Mouse (Mus musculus): ENCODE measurements around the gene Afg3l1. TPM values are rescaled to one million over a fixed set of nuclear protein-coding genes. Genes with fewer than 3 reads are reported as not detected.
A peak's percentile ranks its signal among the peaks of the same experiment; 100 is the strongest.
"Not testable (repeated sequence)": the region's sequence is repeated elsewhere in the genome, so short reads cannot be mapped to it uniquely, and the experiment has no call there.

Afg3l1 gene
- polyA plus RNA-seq, 1 experiment from 2014 or later, result 55.8 TPM

GRCm38 (mm10) chr8:123467476-123467875 is 10.2 kb upstream of the Afg3l1 start:
- ATAC-seq (ENCODE audit: insufficient number of reproducible peaks, low FRiP score, low TSS enrichment, low read depth), result no peak
- Histone ChIP-seq H3K27ac (replicated peaks) (no peak overlapping the region), H3K36me3 (peaks cover 11% of the 10 kb centered on the region), H3K4me1 (no peaks in the 10 kb centered on the region), H3K4me2 (replicated peaks) (no peak overlapping the region), H3K27me3 (no peaks in the 10 kb centered on the region), H3K4me3 (replicated peaks) (no peak overlapping the region), H3K9ac (no peak overlapping the region), H3K9me3 (replicated peaks) (no peaks in the 10 kb centered on the region)
- 76% methylated on average over 3 of the region's 3 CpGs for WGBS

- H3K9me3 ChIP-seq (replicated peaks); H3K36me3 ChIP-seq; H3K4me2 ChIP-seq (replicated peaks); H3K27ac ChIP-seq (replicated peaks); H3K4me3 ChIP-seq (replicated peaks); ATAC-seq (ENCODE audit: insufficient number of reproducible peaks, low FRiP score, low TSS enrichment, low read depth); H3K4me1 ChIP-seq; H3K9ac ChIP-seq; H3K27me3 ChIP-seq: not testable (repeated sequence)
- WGBS, result 67% methylated on average over 6 of the region's 6 CpGs
Observed at GRCm38 (mm10) chr8:123472991-123473390, 4.7 kb upstream of the Afg3l1 start.

- ATAC-seq (ENCODE audit: insufficient number of reproducible peaks, low FRiP score, low TSS enrichment, low read depth); H3K36me3 ChIP-seq; H3K9me3 ChIP-seq (replicated peaks); H3K4me3 ChIP-seq (replicated peaks); H3K4me2 ChIP-seq (replicated peaks); H3K9ac ChIP-seq; H3K27ac ChIP-seq (replicated peaks); H3K27me3 ChIP-seq: not testable (repeated sequence)
- 63% methylated on average over 5 of the region's 5 CpGs for WGBS
- peaks cover 19% of the 10 kb centered on the region for H3K4me1 ChIP-seq
Observed at GRCm38 (mm10) chr8:123474549-123474948, 3.2 kb upstream of the Afg3l1 start.

- H3K9ac ChIP-seq, result peak overlapping the region; percentile 60
- H3K9me3 ChIP-seq (replicated peaks), result no peaks in the 10 kb centered on the region
- peaks cover 14% of the 10 kb centered on the region for H3K36me3 ChIP-seq
- 9% methylated on average over 34 of the region's 34 CpGs for WGBS
- H3K4me1 ChIP-seq, result peaks cover 19% of the 10 kb centered on the region
- H3K27me3 ChIP-seq, result no peaks in the 10 kb centered on the region
- H3K4me3 ChIP-seq (replicated peaks), result peak overlapping the region; percentile 93
- no peak for ATAC-seq (ENCODE audit: insufficient number of reproducible peaks, low FRiP score, low TSS enrichment, low read depth)
- H3K4me2 ChIP-seq (replicated peaks), result peak overlapping the region; percentile 74
- H3K27ac ChIP-seq (replicated peaks), result peak overlapping the region; percentile 94
Observed at GRCm38 (mm10) chr8:123476911-123477736, 579 bp upstream of the Afg3l1 start.

GRCm38 (mm10) chr8:123478456-123479218 is 934 bp downstream of the Afg3l1 start:
- Histone ChIP-seq H3K9me3 (replicated peaks) (no peaks in the 10 kb centered on the region), H3K4me3 (replicated peaks) (peak overlapping the region; percentile 93), H3K27ac (replicated peaks) (peak overlapping the region; percentile 94), H3K9ac (peak overlapping the region; percentile 60), H3K27me3 (no peaks in the 10 kb centered on the region), H3K4me2 (replicated peaks) (peak overlapping the region; percentile 74), H3K36me3 (peaks cover 27% of the 10 kb centered on the region), H3K4me1 (peaks cover 19% of the 10 kb centered on the region)
- ATAC-seq (ENCODE audit: insufficient number of reproducible peaks, low FRiP score, low TSS enrichment, low read depth), result no peak
- 32% methylated on average over 16 of the region's 16 CpGs for WGBS

- Histone ChIP-seq H3K9ac (no peak overlapping the region), H3K27me3 (no peaks in the 10 kb centered on the region), H3K27ac (replicated peaks) (no peak overlapping the region), H3K4me2 (replicated peaks) (no peak overlapping the region), H3K9me3 (replicated peaks) (no peaks in the 10 kb centered on the region), H3K4me3 (replicated peaks) (no peak overlapping the region), H3K4me1 (peaks cover 11% of the 10 kb centered on the region), H3K36me3 (peaks cover 65% of the 10 kb centered on the region)
- no peak for ATAC-seq (ENCODE audit: insufficient number of reproducible peaks, low FRiP score, low TSS enrichment, low read depth)
- 89% methylated on average over 7 of the region's 7 CpGs for WGBS
Observed at GRCm38 (mm10) chr8:123482627-123483026, 4.9 kb downstream of the Afg3l1 start.

GRCm38 (mm10) chr8:123491280-123492075 is 13.8 kb downstream of the Afg3l1 start:
- H3K4me2 ChIP-seq (replicated peaks), result no peak overlapping the region
- no peak for ATAC-seq (ENCODE audit: insufficient number of reproducible peaks, low FRiP score, low TSS enrichment, low read depth)
- H3K4me3 ChIP-seq (replicated peaks), result no peak overlapping the region
- H3K9ac ChIP-seq, result no peak overlapping the region
- H3K27me3 ChIP-seq, result no peaks in the 10 kb centered on the region
- no peaks in the 10 kb centered on the region for H3K9me3 ChIP-seq (replicated peaks)
- 90% methylated on average over 15 of the region's 15 CpGs for WGBS
- H3K27ac ChIP-seq (replicated peaks), result no peak overlapping the region
- H3K36me3 ChIP-seq, result peaks cover 93% of the 10 kb centered on the region
- H3K4me1 ChIP-seq, result no peaks in the 10 kb centered on the region

- no peaks in the 10 kb centered on the region for H3K27me3 ChIP-seq
- no peaks in the 10 kb centered on the region for H3K9me3 ChIP-seq (replicated peaks)
- no peak overlapping the region for H3K27ac ChIP-seq (replicated peaks)
- no peak overlapping the region for H3K4me3 ChIP-seq (replicated peaks)
- WGBS, result 96% methylated on average over 9 of the region's 9 CpGs
- peaks cover 93% of the 10 kb centered on the region for H3K36me3 ChIP-seq
- no peaks in the 10 kb centered on the region for H3K4me1 ChIP-seq
- H3K4me2 ChIP-seq (replicated peaks), result no peak overlapping the region
- H3K9ac ChIP-seq, result no peak overlapping the region
- ATAC-seq (ENCODE audit: insufficient number of reproducible peaks, low FRiP score, low TSS enrichment, low read depth), result no peak
Observed at GRCm38 (mm10) chr8:123492898-123493297, 15.2 kb downstream of the Afg3l1 start.

- H3K4me2 ChIP-seq (replicated peaks), result no peak overlapping the region
Observed at GRCm38 (mm10) chr8:123497699-123498098, 20.0 kb downstream of the Afg3l1 start.

GRCm38 (mm10) chr8:123498963-123499362 is 21.3 kb downstream of the Afg3l1 start:
- no peak overlapping the region for H3K9ac ChIP-seq
- no peaks in the 10 kb centered on the region for H3K4me1 ChIP-seq
- WGBS, result 90% methylated on average over 11 of the region's 11 CpGs
- H3K4me2 ChIP-seq (replicated peaks), result no peak overlapping the region
- no peaks in the 10 kb centered on the region for H3K27me3 ChIP-seq
- peaks cover 95% of the 10 kb centered on the region for H3K36me3 ChIP-seq
- H3K9me3 ChIP-seq (replicated peaks), result no peaks in the 10 kb centered on the region
- H3K4me3 ChIP-seq (replicated peaks), result no peak overlapping the region
- no peak for ATAC-seq (ENCODE audit: insufficient number of reproducible peaks, low FRiP score, low TSS enrichment, low read depth)
- no peak overlapping the region for H3K27ac ChIP-seq (replicated peaks)

More at GRCm38 (mm10) chr8:123497699-123498098, 20.0 kb downstream of the Afg3l1 start:
- H3K27me3 ChIP-seq, result no peaks in the 10 kb centered on the region
- peaks cover 95% of the 10 kb centered on the region for H3K36me3 ChIP-seq
- no peak for ATAC-seq (ENCODE audit: insufficient number of reproducible peaks, low FRiP score, low TSS enrichment, low read depth)
- no peak overlapping the region for H3K4me3 ChIP-seq (replicated peaks)
- WGBS, result 85% methylated on average over 4 of the region's 4 CpGs
- H3K27ac ChIP-seq (replicated peaks), result no peak overlapping the region
- no peaks in the 10 kb centered on the region for H3K9me3 ChIP-seq (replicated peaks)
- H3K4me1 ChIP-seq, result no peaks in the 10 kb centered on the region
- no peak overlapping the region for H3K9ac ChIP-seq

GRCm38 (mm10) chr8:123499556-123499955 is 21.9 kb downstream of the Afg3l1 start:
- H3K36me3 ChIP-seq, result peaks cover 95% of the 10 kb centered on the region
- no peak overlapping the region for H3K9ac ChIP-seq
- H3K4me1 ChIP-seq, result no peaks in the 10 kb centered on the region
- no peaks in the 10 kb centered on the region for H3K9me3 ChIP-seq (replicated peaks)
- no peak overlapping the region for H3K4me3 ChIP-seq (replicated peaks)
- H3K27ac ChIP-seq (replicated peaks), result no peak overlapping the region
- H3K4me2 ChIP-seq (replicated peaks), result no peak overlapping the region
- 94% methylated on average over 11 of the region's 11 CpGs for WGBS
- no peak for ATAC-seq (ENCODE audit: insufficient number of reproducible peaks, low FRiP score, low TSS enrichment, low read depth)
- H3K27me3 ChIP-seq, result no peaks in the 10 kb centered on the region
